ENCODE assay signal across 2 mouse cellular contexts in the genomic region with DNA sequence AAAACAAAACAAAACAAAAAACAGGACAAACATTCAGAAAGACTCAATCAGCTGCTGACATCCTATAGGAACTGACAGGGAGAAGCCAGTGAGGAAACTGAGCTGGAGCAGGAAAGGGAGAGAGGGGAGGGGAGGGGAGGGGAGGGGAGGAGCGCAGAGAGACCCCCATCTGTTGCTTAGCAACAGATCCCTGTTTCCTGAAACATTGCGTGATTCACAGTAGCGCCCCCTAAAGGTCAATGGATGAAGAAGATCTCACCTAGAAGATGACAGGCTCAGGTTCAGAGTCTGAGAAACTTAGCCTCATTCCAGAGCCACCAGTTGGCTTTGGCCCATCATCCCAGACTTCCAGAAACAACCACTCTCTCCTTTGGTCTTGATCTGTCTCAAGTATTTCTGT.
TF ChIP-seq lines count a peak whose summit lies in the region.

No protein-coding gene starts in this region.

TF ChIP-seq in CH12.LX, 34 proteins besides CTCF, POLR2A, EP300 and RAD21:
- no peak for TF ChIP-seq SIN3A (IDR thresholded peaks at IDR 0.05; ENCODE audit: low read length)
- TF ChIP-seq GABPA (IDR thresholded peaks at IDR 0.05; ENCODE audit: insufficient replicate concordance, low read depth, low read length), result no peak
- no peak for TF ChIP-seq BHLHE40 (IDR thresholded peaks at IDR 0.05; ENCODE audit: low read depth, low read length)
- no peak for TF ChIP-seq MAX (IDR thresholded peaks at IDR 0.05; ENCODE audit: low read length)
- TF ChIP-seq MEF2A (IDR thresholded peaks at IDR 0.05; ENCODE audit: borderline replicate concordance, low read depth, low read length), result no peak
- no peak for TF ChIP-seq ZNF384 (IDR thresholded peaks at IDR 0.05; ENCODE audit: low read depth, low read length)
- TF ChIP-seq ZKSCAN1 (IDR thresholded peaks at IDR 0.05; ENCODE audit: borderline replicate concordance, low read depth, low read length), result no peak
- TF ChIP-seq UBTF (IDR thresholded peaks at IDR 0.05; ENCODE audit: low read depth, low read length), result no peak
- TF ChIP-seq USF1 (IDR thresholded peaks at IDR 0.05; ENCODE audit: low read depth, low read length), result no peak
- TF ChIP-seq IRF4 (IDR thresholded peaks at IDR 0.05; ENCODE audit: low read depth, low read length), result no peak
- no peak for TF ChIP-seq PAX5 (IDR thresholded peaks at IDR 0.05; ENCODE audit: low read length)
- no peak for TF ChIP-seq JUN (IDR thresholded peaks at IDR 0.05; ENCODE audit: insufficient read depth, low read depth, low read length)
- TF ChIP-seq ZMIZ1 (IDR thresholded peaks at IDR 0.05; ENCODE audit: low read depth, low read length), result no peak
- TF ChIP-seq RCOR1 (conservative IDR thresholded peaks at IDR 0.05; ENCODE audit: low read depth, low read length), result no peak
- no peak for TF ChIP-seq KAT2A (IDR thresholded peaks at IDR 0.05; ENCODE audit: insufficient replicate concordance, low read length)
- TF ChIP-seq NRF1 (IDR thresholded peaks at IDR 0.05; ENCODE audit: low read depth, low read length), result no peak
- no peak for TF ChIP-seq NELFE (IDR thresholded peaks at IDR 0.05; ENCODE audit: low read depth, low read length)

TF ChIP-seq in MEL, 35 proteins besides CTCF, POLR2A, EP300 and RAD21 (continued from another document):
- no peak for TF ChIP-seq SIN3A (IDR thresholded peaks at IDR 0.05; ENCODE audit: low read length)
- TF ChIP-seq TBP (IDR thresholded peaks at IDR 0.05; ENCODE audit: low read depth, low read length), result no peak
- TF ChIP-seq MYB (IDR thresholded peaks at IDR 0.05; ENCODE audit: low read depth, low read length), result no peak
- no peak for TF ChIP-seq USF1 (IDR thresholded peaks at IDR 0.05; ENCODE audit: low read depth, low read length)
- TF ChIP-seq POLR2AphosphoS5 (IDR thresholded peaks at IDR 0.05; ENCODE audit: borderline replicate concordance, low read depth, low read length), result no peak
- TF ChIP-seq ETS1 (IDR thresholded peaks at IDR 0.05; ENCODE audit: low read depth, low read length), result no peak
- TF ChIP-seq ZC3H11A (IDR thresholded peaks at IDR 0.05; ENCODE audit: low read depth, low read length), result no peak
- TF ChIP-seq SMC3 (IDR thresholded peaks at IDR 0.05; ENCODE audit: low read depth, low read length), result no peak
- TF ChIP-seq ZKSCAN1 (IDR thresholded peaks at IDR 0.05; ENCODE audit: low read depth, low read length), result no peak
